Mouse (Mus musculus): ENCODE measurements around the gene Arfgef3.
A peak's percentile ranks its signal among the peaks of the same experiment; 100 is the strongest.
"Not testable (repeated sequence)": the region's sequence is repeated elsewhere in the genome, so short reads cannot be mapped to it uniquely, and the experiment has no call there.

The Arfgef3 gene

GRCm38 (mm10) chr10:18562940-18563339, 180.8 kb downstream of the Arfgef3 start:
- DNase-seq: peak; percentile 46

- no peak for DNase-seq
Measured at GRCm38 (mm10) chr10:18561445-18561844, 182.3 kb downstream of the Arfgef3 start.

GRCm38 (mm10) chr10:18559076-18559475, 184.7 kb downstream of the Arfgef3 start:
- DNase-seq: not testable (repeated sequence)

GRCm38 (mm10) chr10:18549321-18550216, 194.2 kb downstream of the Arfgef3 start:
- peak; percentile 9 for DNase-seq

GRCm38 (mm10) chr10:18547381-18547780, 196.4 kb downstream of the Arfgef3 start:
- no peak for DNase-seq

GRCm38 (mm10) chr10:18545813-18546235, 197.9 kb downstream of the Arfgef3 start, which contains the start of gene Hebp2:
Gene Hebp2, minus strand, starts transcription at chr10:18546076.
- peak; percentile 76 for DNase-seq

GRCm38 (mm10) chr10:18545309-18545708, 198.4 kb downstream of the Arfgef3 start:
- DNase-seq: peak; percentile 13

- DNase-seq: no peak
Measured at GRCm38 (mm10) chr10:18536889-18537288, 206.9 kb downstream of the Arfgef3 start.

GRCm38 (mm10) chr10:18532293-18532692, 211.5 kb downstream of the Arfgef3 start:
- no peak for DNase-seq
